Mouse (Mus musculus): ENCODE data around the gene Slc16a7.

GRCm38 (mm10) chr10:125175013-125175650 lies 214.1 kb downstream of the Slc16a7 start:
- TF ChIP-seq CTCF (conservative IDR thresholded peaks at IDR 0.05; ENCODE audit: insufficient read depth, insufficient read length, low read depth, low read length) (no peak), POLR2A (IDR thresholded peaks at IDR 0.05; ENCODE audit: low read depth, low read length) (no peak)

Measured in kidney, adult 2 months (tissue).